Mouse (Mus musculus) C2C12 (cell line): Measurements from ENCODE around the gene Hoxd3.

ENCODE experiments used
- CTCF ChIP-seq: IDR thresholded peaks from one replicate; pipeline ENCODE4 v1.5.1; 2011; ENCODE audit not compliant: control insufficient read depth, insufficient read depth, insufficient read length
- MAX ChIP-seq: IDR thresholded peaks from one replicate; pipeline ENCODE4 v1.6.1; 2011; ENCODE audit warnings: mild to moderate bottlenecking, control low read depth

- TF ChIP-seq CTCF, result no peak
- TF ChIP-seq MAX, result no peak
Measured at GRCm38 (mm10) chr2:74668370-74669229, 43.1 kb upstream of the Hoxd3 start.
